Mouse (Mus musculus): ENCODE results near the gene Abl1. TPM values are rescaled to one million over a fixed set of nuclear protein-coding genes. Genes with fewer than 3 reads are reported as not detected.

The Abl1 gene
- polyA plus RNA-seq (2012; rRNA removed): 60.2 and 66.5 TPM in 2 replicates

GRCm38 (mm10) chr2:31688074-31688925, at the start of gene Abl1:
Abl1 (plus strand) TSS chr2:31688376.

DNA sequence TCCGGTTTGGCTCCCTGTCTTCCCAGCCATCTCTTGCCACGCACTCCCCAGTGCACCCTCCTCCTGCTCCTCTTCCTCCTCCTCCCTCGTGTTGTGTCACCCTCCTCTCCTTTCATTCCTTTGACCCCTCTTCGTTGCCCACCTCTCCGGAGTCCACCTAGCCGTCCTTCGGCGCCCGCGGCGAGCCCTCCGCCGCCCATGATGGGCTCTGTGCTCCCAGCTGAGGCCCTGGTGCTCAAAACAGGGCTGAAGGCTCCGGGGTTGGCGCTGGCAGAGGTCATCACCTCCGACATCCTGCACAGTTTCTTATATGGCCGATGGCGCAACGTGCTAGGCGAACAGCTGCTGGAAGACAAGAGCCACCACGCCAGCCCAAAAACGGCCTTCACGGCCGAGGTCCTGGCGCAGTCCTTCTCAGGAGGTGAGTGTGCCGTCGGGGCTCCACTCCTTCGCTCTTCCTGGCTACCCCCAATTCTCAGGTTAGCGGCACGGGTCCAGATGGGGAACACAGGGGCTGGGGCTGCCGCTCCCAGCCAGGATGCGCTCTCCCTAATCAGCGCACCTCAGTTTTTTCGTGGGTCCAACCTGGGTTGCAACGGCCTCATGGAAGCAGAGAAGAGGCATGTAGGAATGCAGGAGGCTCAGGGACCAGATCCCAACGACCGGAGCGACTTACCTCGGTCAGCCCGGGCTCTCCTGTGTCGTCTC, 48.1 kb upstream of the Abl1 start, which contains the start of gene Prdm12:
TSS of gene Prdm12 (plus strand) at position 137 of the 708 bp plus-strand sequence.

GRCm38 (mm10) chr2:31670551-31671035, 17.6 kb upstream of the Abl1 start, which contains the start of gene Exosc2:
Exosc2 (plus strand) TSS chr2:31670715.

GRCm38 (mm10) chr2:31810444-31810843, 122.3 kb downstream of the Abl1 start, which contains the start of gene Qrfp:
Qrfp (minus strand) TSS chr2:31810580.

GRCm38 (mm10) chr2:31845896-31846691, 157.9 kb downstream of the Abl1 start, which contains the start of gene Fibcd1:
Fibcd1 (minus strand) TSS chr2:31846005.

Other genes starting within 250 kb of the Abl1 start
- 5.7 and 8.9 TPM in 2 replicates for gene Ass1, start 218.2 kb upstream of the Abl1 start, polyA plus RNA-seq (2012; rRNA removed)
- 61.1 and 63.7 TPM in 2 replicates for gene Fubp3, start 115.7 kb upstream of the Abl1 start, polyA plus RNA-seq (2012; rRNA removed)
- gene Prdm12, start 48.3 kb upstream of the Abl1 start, polyA plus RNA-seq (2012; rRNA removed): 6.0 and 10.3 TPM in 2 replicates
- gene Exosc2, start 17.7 kb upstream of the Abl1 start, polyA plus RNA-seq (2012; rRNA removed): 40.8 and 43.0 TPM in 2 replicates
- 0.04 and 0.06 TPM in 2 replicates for gene Qrfp, start 122.2 kb downstream of the Abl1 start, polyA plus RNA-seq (2012; rRNA removed)
- 4.9 and 5.3 TPM in 2 replicates for gene Fibcd1, start 157.6 kb downstream of the Abl1 start, polyA plus RNA-seq (2012; rRNA removed)
- 5.2 and 5.5 TPM in 2 replicates for gene Lamc3, start 198.9 kb downstream of the Abl1 start, polyA plus RNA-seq (2012; rRNA removed)

All from central nervous system, embryonic 14 days (tissue).